Mouse (Mus musculus): ENCODE measurements at regions not wholly inside any gene's neighbourhood (a gene's known extent, or its start where the extent isn't known, plus 50 kb on each side); places are given as distances from the start of the nearest gene placed in this dataset.

GRCm38 (mm10) chr9:33934071-33934470 is 551.6 kb upstream of the Kirrel3 start:
- DNase-seq (ENCODE audit: low read depth): no peak

GRCm38 (mm10) chr9:33954319-33954718 is 531.4 kb upstream of the Kirrel3 start:
- no peak for DNase-seq (ENCODE audit: low read depth)
